Mouse (Mus musculus) thymus, adult 2 months (tissue): ENCODE data around the gene P2ry6. TPM values are rescaled to one million over a fixed set of nuclear protein-coding genes. Genes with fewer than 3 reads are reported as not detected.

ENCODE experiments used
- DNase-seq: peaks from one replicate; pipeline ENCODE4 v3.0.0; 2021
- H3K27ac ChIP-seq: fragments of 200-500 bp; 2 replicates; pipeline ENCODE4 v1.5.1; 2012; ENCODE audit warnings: low read length, control low read depth; ENCODE audit not compliant: control insufficient read depth, insufficient read depth
- H3K27me3 ChIP-seq: fragments of 200-500 bp; 2 replicates; pipeline ENCODE4 v1.6.1; 2012; ENCODE audit warnings: mild to moderate bottlenecking, low read length, moderate library complexity, mixed read lengths; ENCODE audit not compliant: control insufficient read depth, insufficient read depth
- H3K36me3 ChIP-seq: fragments of 200-500 bp; 2 replicates; pipeline ENCODE4 v1.6.1; 2012; ENCODE audit warnings: mild to moderate bottlenecking, low read length, moderate library complexity; ENCODE audit not compliant: control insufficient read depth, insufficient read depth
- H3K4me1 ChIP-seq: fragments of 200-500 bp; replicated peaks from 2 replicates; pipeline ENCODE4 v1.6.1; 2012; ENCODE audit warnings: low read length; ENCODE audit not compliant: control insufficient read depth, insufficient read depth
- H3K4me3 ChIP-seq: fragments of 200-500 bp; 2 replicates; pipeline ENCODE4 v1.5.1; 2012; ENCODE audit warnings: mild to moderate bottlenecking, low read length, control low read depth, moderate library complexity; ENCODE audit not compliant: control insufficient read depth, insufficient read depth
- CTCF ChIP-seq: fragments of 200-500 bp; IDR thresholded peaks from 2 replicates; pipeline ENCODE4 v1.5.1; 2012; ENCODE audit warnings: mild to moderate bottlenecking, control low read depth, low read length, moderate library complexity, borderline replicate concordance; ENCODE audit not compliant: control insufficient read depth, poor library complexity, insufficient read depth; ENCODE audit errors: extremely low read depth
- POLR2A ChIP-seq: fragments of 200-500 bp; IDR thresholded peaks from 2 replicates; pipeline ENCODE4 v1.6.1; 2012; ENCODE audit warnings: mild to moderate bottlenecking, low read length, control low read depth, moderate library complexity; ENCODE audit not compliant: control insufficient read depth, poor library complexity, insufficient read depth; ENCODE audit errors: extremely low read depth
- WGBS: fragments of 180-500 bp; shearing (Covaris S2); methylation state at CpG from one replicate; pipeline ENCODE4 v1.1.7; 2018; 5-methylcytosine and 5-hydroxymethylcytosine counted together
- polyA plus RNA-seq: library from polyadenylated mRNA; depleted of rRNA; stranded (reverse); fragments of >200 nt; gene quantifications from 2 replicates; pipeline ENCODE4 v1.2.3, GENCODE M21; 2012

P2ry6 gene
- polyA plus RNA-seq, 1 experiment, result 36.0 TPM

DNA sequence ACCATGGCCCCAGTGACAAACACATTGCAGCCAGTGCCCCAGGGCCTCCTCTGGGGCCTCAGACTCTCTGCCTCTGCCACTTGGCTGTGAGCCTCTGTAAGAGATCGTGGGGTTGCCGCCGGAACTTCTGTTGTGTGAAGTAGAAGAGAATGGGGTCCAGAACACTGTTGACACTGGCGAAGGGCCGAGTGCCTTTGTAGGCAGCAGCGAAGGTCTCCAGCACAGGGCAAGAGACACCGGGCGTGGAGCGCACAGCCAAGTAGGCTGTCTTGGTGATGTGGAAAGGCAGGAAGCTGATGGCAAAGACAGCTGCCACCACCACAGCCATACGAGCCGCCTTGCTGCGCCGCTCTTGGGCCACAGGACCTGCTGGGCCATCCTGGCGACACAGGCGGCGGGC is 36.3 kb downstream of the P2ry6 start:
- Histone ChIP-seq H3K27ac (no peak overlapping the region), H3K36me3 (no peaks in the 10 kb centered on the region), H3K4me3 (no peak overlapping the region), H3K27me3 (no peaks in the 10 kb centered on the region), H3K4me1 (no peaks in the 10 kb centered on the region)
- no peak for DNase-seq
- 93% methylated on average over 16 of the region's 16 CpGs for WGBS
- no peak for TF ChIP-seq POLR2A
- TF ChIP-seq CTCF, result no peak

DNA sequence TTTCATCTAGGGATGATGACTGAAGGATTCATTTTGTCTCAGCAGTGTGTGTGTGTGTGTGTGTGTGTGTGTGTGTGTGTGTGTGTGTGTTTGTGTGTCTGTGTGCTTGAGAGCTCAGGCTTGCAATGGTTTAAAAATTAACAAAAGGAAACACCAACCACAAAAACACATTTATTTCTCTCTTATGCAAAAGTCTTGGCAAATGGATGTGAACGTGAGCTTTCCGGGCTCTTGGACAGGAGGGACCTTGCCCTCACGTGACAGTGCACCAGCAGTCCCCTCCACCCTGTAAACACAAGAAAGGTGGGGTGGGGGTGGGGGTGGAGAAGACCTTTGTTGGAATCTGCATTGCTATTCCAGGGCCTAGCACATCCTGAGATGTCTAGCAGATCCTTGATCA is 37.0 kb downstream of the P2ry6 start:
- Histone ChIP-seq H3K4me1 (peaks cover 2% of the 10 kb centered on the region; the same call in 1 of the 2 replicates), H3K36me3 (no peaks in the 10 kb centered on the region), H3K27me3 (no peaks in the 10 kb centered on the region), H3K4me3 (no peak overlapping the region), H3K27ac (no peak overlapping the region)
- DNase-seq, result no peak
- WGBS, result 88% methylated on average over 3 of the region's 3 CpGs
- TF ChIP-seq POLR2A, result no peak

DNA sequence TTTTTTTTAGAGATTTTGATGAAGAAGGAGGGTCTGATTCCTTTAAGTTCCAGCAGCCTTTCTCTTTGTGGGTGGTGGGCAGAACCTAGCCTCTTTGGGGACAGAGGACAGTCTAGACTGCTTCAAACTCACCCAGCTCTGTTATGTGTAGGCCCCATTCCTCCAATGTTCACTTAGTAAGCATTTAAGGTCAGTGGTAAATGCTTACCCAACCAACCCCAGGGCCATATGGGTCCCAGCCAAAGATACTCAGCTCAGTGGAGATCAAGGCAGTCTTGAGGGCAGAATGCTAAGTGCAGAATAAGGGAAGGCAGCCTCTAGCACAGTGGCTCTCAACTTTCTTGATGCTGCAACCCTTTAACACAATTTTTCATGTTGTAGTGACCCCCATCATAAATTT is 40.9 kb downstream of the P2ry6 start:
- no peak for TF ChIP-seq CTCF
- Histone ChIP-seq H3K27ac (no peak overlapping the region), H3K4me1 (peaks cover 18% of the 10 kb centered on the region), H3K36me3 (no peaks in the 10 kb centered on the region), H3K27me3 (peaks cover 13% of the 10 kb centered on the region), H3K4me3 (no peak overlapping the region)
- DNase-seq, result no peak

DNA sequence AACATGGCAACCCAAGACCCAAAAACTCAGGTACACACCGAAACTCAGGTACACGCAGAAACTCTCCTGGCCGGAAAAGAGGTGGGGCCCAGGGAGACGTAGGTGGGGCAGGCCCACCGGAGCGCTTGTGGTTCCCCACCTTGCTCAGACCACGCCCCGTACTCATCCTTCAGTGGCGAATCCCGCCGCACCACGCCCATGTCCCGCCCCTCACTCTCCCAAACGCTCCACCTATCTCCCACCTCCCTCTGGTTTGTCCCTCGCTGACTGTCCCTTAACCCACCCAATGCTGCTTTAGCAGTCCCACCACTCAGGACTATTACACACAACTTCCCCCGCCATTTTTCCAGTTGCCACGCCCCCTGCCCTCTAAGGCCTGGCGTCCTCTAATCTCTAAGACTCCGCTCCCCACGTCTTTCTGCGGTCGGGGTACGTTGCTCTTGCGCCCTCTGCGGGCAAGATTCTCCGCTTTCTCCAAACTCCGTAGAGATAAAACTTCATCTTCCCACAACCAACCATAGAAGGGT is 41.9 kb downstream of the P2ry6 start:
- peaks cover 18% of the 10 kb centered on the region for H3K4me1 ChIP-seq
- under 1% methylated on average over 27 of the region's 27 CpGs for WGBS
- peak overlapping the region; percentile 55 for H3K4me3 ChIP-seq
- TF ChIP-seq CTCF (peak; percentile 76; the same call in 1 of the 2 replicates), POLR2A (no peak)
- H3K36me3 ChIP-seq, result no peaks in the 10 kb centered on the region
- H3K27ac ChIP-seq, result no peak overlapping the region
- DNase-seq, result peak; percentile 85
- H3K27me3 ChIP-seq, result peaks cover 13% of the 10 kb centered on the region

DNA sequence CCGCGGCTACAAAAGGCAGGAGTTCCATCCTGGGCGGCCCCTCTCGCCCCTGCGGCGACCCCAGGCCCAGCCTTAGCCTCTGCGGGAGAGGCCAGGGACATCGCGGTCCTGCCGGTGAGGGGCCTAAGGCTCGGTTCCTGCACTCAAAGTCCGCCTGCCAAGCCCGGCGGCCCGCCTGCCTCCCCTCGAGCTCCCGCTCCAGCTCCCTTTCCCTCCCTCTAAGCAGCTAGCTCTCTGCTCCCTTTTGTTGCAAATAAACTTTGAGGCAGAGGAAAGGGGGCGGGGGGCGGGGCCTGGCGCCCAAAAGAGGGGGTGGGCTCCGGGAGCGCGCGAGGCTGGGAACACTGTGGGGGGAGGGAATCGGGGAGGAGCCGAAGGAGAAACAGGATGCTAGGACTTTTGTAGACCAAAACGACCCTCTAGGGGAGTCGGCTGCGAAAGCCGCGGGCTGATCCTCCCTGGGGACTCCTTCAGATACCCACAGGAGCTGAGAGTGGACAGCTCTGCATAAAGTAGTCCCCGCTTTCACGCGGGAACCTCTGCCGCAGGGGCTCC is 42.4 kb downstream of the P2ry6 start, which contains the start of gene Arhgef17:
TSS of gene Arhgef17 (minus strand) at position 182 of the 555 bp plus-strand sequence.
- 1% methylated on average over 35 of the region's 35 CpGs for WGBS
- peak; percentile 26 for DNase-seq
- TF ChIP-seq POLR2A, result no peak
- TF ChIP-seq CTCF, result no peak
- Histone ChIP-seq H3K27ac (no peak within 1 kb of the TSS), H3K27me3 (peaks cover 13% of the 10 kb centered on the region), H3K36me3 (no peaks in the 10 kb centered on the region), H3K4me1 (peaks cover 18% of the 10 kb centered on the region), H3K4me3 (peak within 1 kb of the TSS; percentile 55)

DNA sequence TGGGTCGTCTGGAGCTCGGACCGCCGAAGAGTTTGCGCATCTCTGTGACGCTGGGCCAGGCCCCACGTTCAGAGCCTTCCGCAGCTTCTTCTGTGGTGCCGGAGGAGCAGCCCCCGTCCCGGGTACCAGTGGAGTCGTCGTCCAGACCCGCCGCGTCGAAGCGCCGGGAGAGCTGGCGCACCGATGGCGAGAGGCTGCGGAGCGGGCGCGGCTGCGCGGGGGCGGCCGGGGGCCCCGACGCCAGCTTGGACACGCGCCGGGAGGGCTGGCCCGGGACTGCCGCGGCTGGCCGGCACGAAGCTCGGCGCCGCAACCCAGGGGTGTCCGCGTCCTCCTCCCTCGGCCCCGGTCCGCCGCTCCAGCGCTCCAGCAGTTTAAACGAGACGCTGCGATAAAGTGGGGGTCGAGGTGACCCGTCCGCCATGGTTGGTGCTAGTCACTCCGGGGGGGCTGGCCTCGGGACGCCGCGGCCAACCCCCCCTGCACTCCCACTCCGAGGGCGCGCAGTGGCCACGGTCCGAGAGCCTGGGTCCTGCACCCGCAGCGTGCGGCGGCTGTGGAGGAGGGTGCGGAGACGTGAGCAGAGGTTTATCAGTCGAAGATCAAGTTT is 43.0 kb downstream of the P2ry6 start:
- no peak for TF ChIP-seq CTCF
- TF ChIP-seq POLR2A, result no peak
- peak overlapping the region; percentile 55 for H3K4me3 ChIP-seq
- peaks cover 13% of the 10 kb centered on the region for H3K27me3 ChIP-seq
- no peaks in the 10 kb centered on the region for H3K36me3 ChIP-seq
- DNase-seq, result peak; percentile 7
- no peak overlapping the region for H3K27ac ChIP-seq
- 2% methylated on average over 73 of the region's 73 CpGs for WGBS
- peaks cover 18% of the 10 kb centered on the region for H3K4me1 ChIP-seq
